Mouse (Mus musculus): ENCODE measurements around the gene Actl7b.

Actl7b gene

DNA sequence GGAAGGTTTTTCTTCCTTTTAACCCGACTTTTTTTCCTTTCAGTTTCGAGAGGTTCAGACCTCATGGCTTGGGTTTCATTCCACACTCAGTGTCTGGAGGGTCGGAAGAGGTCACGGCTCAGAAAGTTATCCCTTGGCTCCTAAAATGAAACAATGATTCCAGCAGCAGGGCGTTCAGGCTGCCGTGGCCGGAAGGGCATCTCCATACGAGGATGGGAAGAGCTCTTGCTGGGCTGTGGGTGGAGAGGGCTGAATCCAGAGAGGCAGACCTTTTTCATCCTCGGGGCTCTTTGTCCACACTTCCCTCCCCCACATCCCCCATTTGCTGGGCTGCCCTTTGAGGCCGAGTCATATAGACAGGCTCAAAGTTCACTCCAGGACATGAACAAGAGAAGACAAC is 39.0 kb downstream of the Actl7b start:
- DNase-seq, result no peak

DNA sequence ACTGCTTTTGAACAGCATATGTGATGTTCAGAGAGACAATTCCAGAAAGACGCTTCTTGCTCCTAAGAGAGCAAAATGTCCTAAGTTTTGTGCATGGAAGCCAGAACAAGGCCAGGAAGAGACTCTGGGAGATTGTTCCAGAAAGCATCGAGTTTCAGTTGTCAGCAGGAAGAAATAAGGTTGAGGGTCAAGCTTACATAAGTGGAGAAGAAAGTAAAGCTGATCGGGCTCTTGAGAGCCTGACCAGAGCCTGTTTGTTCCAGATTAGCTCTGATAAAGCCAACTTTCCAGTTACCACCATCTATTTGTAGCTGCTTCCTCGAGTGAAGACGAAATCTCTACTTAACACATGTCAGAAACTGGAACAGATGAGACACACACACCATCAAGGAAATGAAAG is 42.6 kb downstream of the Actl7b start:
- DNase-seq, result no peak

DNA sequence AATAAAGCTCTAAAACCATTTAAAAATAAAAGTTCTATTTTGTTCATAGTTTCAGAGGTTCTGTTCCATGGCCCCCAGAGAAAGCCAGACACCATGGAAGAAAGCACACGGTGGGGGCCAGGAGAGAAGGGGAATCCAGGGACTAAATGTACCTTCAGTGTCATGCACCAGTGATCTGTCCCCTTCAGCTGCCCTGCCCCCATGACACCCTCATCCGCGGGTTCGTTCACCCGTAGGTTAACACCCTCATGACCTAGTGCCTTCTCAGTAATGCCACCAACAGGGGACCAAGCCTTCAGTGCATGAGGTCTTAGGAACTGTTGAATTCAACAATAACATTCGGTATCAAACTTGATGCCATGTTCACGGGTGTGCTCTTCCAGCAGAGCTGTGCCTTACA is 44.8 kb downstream of the Actl7b start:
- no peak for DNase-seq
